Mouse (Mus musculus) kidney, adult 8-10 months (tissue): ENCODE measurements around the gene Olfr355.

Experiments
- DNase-seq, 2 experiments: peaks; one replicate each; pipeline ENCODE4 v3.0.0; 2022

Olfr355 gene

GRCm38 (mm10) chr2:36928797-36929196 is at the start of gene Olfr355:
Gene Olfr355, minus strand, starts transcription at chr2:36928897.
- DNase-seq, result no peak

DNA sequence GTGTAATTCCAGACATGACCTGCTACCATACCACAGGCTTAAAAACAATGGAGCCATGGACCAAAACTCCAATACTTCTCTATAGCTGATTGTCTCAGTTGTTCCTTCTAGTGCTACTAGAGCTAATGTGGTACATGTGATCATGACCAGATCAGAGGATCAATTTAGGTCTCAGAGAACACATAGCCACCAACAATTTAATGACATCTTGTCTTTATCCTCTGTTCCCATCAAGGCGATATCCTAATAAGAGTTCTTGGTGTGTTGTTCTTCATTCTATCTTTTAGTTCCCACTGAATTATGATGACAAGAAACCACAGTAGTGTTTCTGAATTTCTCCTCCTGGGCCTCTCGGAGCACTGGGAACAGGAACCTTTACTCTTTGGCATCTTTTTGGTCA is 8.1 kb upstream of the Olfr355 start, which contains the start of gene Olfr356:
TSS of gene Olfr356 (plus strand) at position 301 of the 400 bp plus-strand sequence.
- DNase-seq, result no peak

- no peak for DNase-seq
Measured at GRCm38 (mm10) chr2:36905380-36905779, 23.3 kb downstream of the Olfr355 start, which contains the start of gene Olfr354. Gene Olfr354, plus strand, starts transcription at chr2:36905680.

GRCm38 (mm10) chr2:36897114-36897513 is 31.6 kb downstream of the Olfr355 start:
- no peak for DNase-seq

GRCm38 (mm10) chr2:36892836-36893235 is 35.9 kb downstream of the Olfr355 start, which contains the start of gene Olfr353:
Gene Olfr353, minus strand, starts transcription at chr2:36892936.
- no peak for DNase-seq
